Mouse (Mus musculus) layer of hippocampus, adult 11-12 months (tissue): ENCODE results near the gene Spout1.

ENCODE experiments used
- DNase-seq: peaks from one replicate; pipeline ENCODE4 v3.0.0; 2022; ENCODE audit warnings: low spot score

The Spout1 gene

GRCm38 (mm10) chr2:30130156-30130555, 48.1 kb downstream of the Spout1 start:
- DNase-seq: no peak

- peak; percentile 60 for DNase-seq
Measured at GRCm38 (mm10) chr2:30128789-30129188, 49.5 kb downstream of the Spout1 start.

GRCm38 (mm10) chr2:30124472-30125274, 53.6 kb downstream of the Spout1 start, which contains the start of gene Zer1:
TSS of gene Zer1 (minus strand) at chr2:30124585.
- peak; percentile 96 for DNase-seq

GRCm38 (mm10) chr2:30123729-30124471, 54.4 kb downstream of the Spout1 start:
- peak; percentile 38 for DNase-seq
